Mouse (Mus musculus) stomach, embryonic 16.5 days (tissue): Measurements from ENCODE around the gene Fars2. TPM values are rescaled to one million over a fixed set of nuclear protein-coding genes. Genes with fewer than 3 reads are reported as not detected.

Source experiments
- ATAC-seq: fragments of 200-750 bp; cut with Nextera tagmentation; 2 replicates; pipeline ENCODE4 v1.8.0; 2017; ENCODE audit warnings: moderate number of reproducible peaks, moderate TSS enrichment; ENCODE audit not compliant: insufficient read depth, low FRiP score
- H3K27ac ChIP-seq: fragments of 300-500 bp; sonication (generic); 2 replicates; pipeline ENCODE4 v1.5.1; 2014; ENCODE audit warnings: low read length
- H3K27me3 ChIP-seq: fragments of 300-500 bp; sonication (generic); 2 replicates; pipeline ENCODE4 v1.6.1; 2014; ENCODE audit warnings: low read length, control low read depth, mixed read lengths; ENCODE audit not compliant: control insufficient read depth, insufficient read depth
- H3K36me3 ChIP-seq: fragments of 300-500 bp; sonication (generic); 2 replicates; pipeline ENCODE4 v1.6.1; 2014; ENCODE audit warnings: low read length; ENCODE audit not compliant: control insufficient read depth, insufficient read depth
- H3K4me1 ChIP-seq: fragments of 300-500 bp; sonication (generic); 2 replicates; pipeline ENCODE4 v1.6.1; 2014; ENCODE audit warnings: low read length, control low read depth, mixed read lengths; ENCODE audit not compliant: control insufficient read depth, insufficient read depth
- H3K4me2 ChIP-seq: fragments of 300-500 bp; sonication (generic); 2 replicates; pipeline ENCODE4 v1.6.1; 2014; ENCODE audit warnings: low read depth, low read length, mixed read lengths
- H3K4me3 ChIP-seq: fragments of 300-500 bp; sonication (generic); replicated peaks from 2 replicates; pipeline ENCODE4 v1.5.1; 2014; ENCODE audit warnings: mild to moderate bottlenecking, low read length
- H3K9ac ChIP-seq: fragments of 300-500 bp; sonication (generic); 2 replicates; pipeline ENCODE4 v1.6.1; 2014; ENCODE audit warnings: low read length
- H3K9me3 ChIP-seq: fragments of 300-500 bp; sonication (generic); replicated peaks from 2 replicates; pipeline ENCODE4 v1.6.1; 2016; ENCODE audit warnings: low read length, control low read depth; ENCODE audit not compliant: control insufficient read depth
- WGBS: fragments of 180-500 bp; shearing (Covaris S2); extraction: QIAGEN DNeasy Blood & Tissue Kit; methylation state at CpG from one replicate; pipeline ENCODE4 v1.1.7; 2014; 5-methylcytosine and 5-hydroxymethylcytosine counted together
- polyA plus RNA-seq: library from polyadenylated mRNA; unstranded; fragments of >200 nt; fragmentation: Nextera tagmentation; extraction: Ambion mirVana; gene quantifications from 2 replicates; pipeline ENCODE4 v1.2.1, GENCODE M21; 2015

The Fars2 gene
- polyA plus RNA-seq, 1 experiment from 2014 or later = 34.6 TPM

- Histone ChIP-seq H3K9ac (no peak overlapping the region), H3K9me3 (no peaks in the 10 kb centered on the region), H3K4me2 (no peak overlapping the region), H3K27ac (no peak overlapping the region), H3K4me1 (no peaks in the 10 kb centered on the region), H3K4me3 (no peak overlapping the region), H3K36me3 (no peaks in the 10 kb centered on the region), H3K27me3 (no peaks in the 10 kb centered on the region)
- no peak for ATAC-seq
- 81% methylated on average over 1 of the region's 1 CpGs for WGBS
Observed at GRCm38 (mm10) chr13:36221897-36222296, 104.7 kb downstream of the Fars2 start.

- Histone ChIP-seq H3K9ac (no peak overlapping the region), H3K4me2 (no peak overlapping the region), H3K9me3 (no peaks in the 10 kb centered on the region), H3K36me3 (no peaks in the 10 kb centered on the region), H3K4me1 (no peaks in the 10 kb centered on the region), H3K27me3 (no peaks in the 10 kb centered on the region), H3K4me3 (no peak overlapping the region), H3K27ac (no peak overlapping the region)
- no peak for ATAC-seq
Observed at GRCm38 (mm10) chr13:36222721-36223120, 105.5 kb downstream of the Fars2 start.

- ATAC-seq = no peak
- WGBS = 57% methylated on average over 2 of the region's 2 CpGs
- Histone ChIP-seq H3K9me3 (no peaks in the 10 kb centered on the region), H3K4me1 (no peaks in the 10 kb centered on the region), H3K9ac (no peak overlapping the region), H3K27me3 (no peaks in the 10 kb centered on the region), H3K4me2 (no peak overlapping the region), H3K4me3 (no peak overlapping the region), H3K27ac (no peak overlapping the region), H3K36me3 (no peaks in the 10 kb centered on the region)
Observed at GRCm38 (mm10) chr13:36224431-36224830, 107.2 kb downstream of the Fars2 start.

GRCm38 (mm10) chr13:36242261-36242660, 125.0 kb downstream of the Fars2 start:
- Histone ChIP-seq H3K9me3 (no peaks in the 10 kb centered on the region), H3K27me3 (no peaks in the 10 kb centered on the region)
- 61% methylated on average over 1 of the region's 1 CpGs for WGBS

GRCm38 (mm10) chr13:36253936-36254335, 136.7 kb downstream of the Fars2 start:
- no peak overlapping the region for H3K9ac ChIP-seq
- WGBS = 66% methylated on average over 3 of the region's 3 CpGs

More at GRCm38 (mm10) chr13:36242261-36242660, 125.0 kb downstream of the Fars2 start:
- Histone ChIP-seq H3K4me3 (no peak overlapping the region), H3K27ac (no peak overlapping the region), H3K36me3 (no peaks in the 10 kb centered on the region), H3K9ac (no peak overlapping the region), H3K4me2 (no peak overlapping the region), H3K4me1 (no peaks in the 10 kb centered on the region)
- ATAC-seq = no peak

GRCm38 (mm10) chr13:36257213-36257612, 140.0 kb downstream of the Fars2 start:
- H3K36me3 ChIP-seq = no peaks in the 10 kb centered on the region
- no peaks in the 10 kb centered on the region for H3K27me3 ChIP-seq
- no peaks in the 10 kb centered on the region for H3K4me1 ChIP-seq
- 77% methylated on average over 5 of the region's 5 CpGs for WGBS
- H3K9me3 ChIP-seq = 0 out of 2 replicates have a peak, but pooled peaks cover 7% of the 10 kb centered on the region
- H3K9ac ChIP-seq = no peak overlapping the region
- no peak for ATAC-seq
- H3K4me3 ChIP-seq = no peak overlapping the region
- H3K4me2 ChIP-seq = no peak overlapping the region
- no peak overlapping the region for H3K27ac ChIP-seq

More at GRCm38 (mm10) chr13:36253936-36254335, 136.7 kb downstream of the Fars2 start:
- Histone ChIP-seq H3K4me3 (no peak overlapping the region), H3K4me2 (no peak overlapping the region), H3K27me3 (no peaks in the 10 kb centered on the region), H3K4me1 (no peaks in the 10 kb centered on the region), H3K27ac (no peak overlapping the region), H3K36me3 (no peaks in the 10 kb centered on the region), H3K9me3 (no peaks in the 10 kb centered on the region)
- ATAC-seq = no peak

- Histone ChIP-seq H3K9ac (no peak overlapping the region), H3K36me3 (no peaks in the 10 kb centered on the region), H3K4me3 (no peak overlapping the region), H3K27ac (no peak overlapping the region), H3K27me3 (no peaks in the 10 kb centered on the region), H3K4me2 (no peak overlapping the region), H3K4me1 (no peaks in the 10 kb centered on the region), H3K9me3 (0 out of 2 replicates have a peak, but pooled peaks cover 7% of the 10 kb centered on the region)
- WGBS = 90% methylated on average over 1 of the region's 1 CpGs
- no peak for ATAC-seq
Observed at GRCm38 (mm10) chr13:36259754-36260153, 142.5 kb downstream of the Fars2 start.

GRCm38 (mm10) chr13:36261299-36261698, 144.1 kb downstream of the Fars2 start:
- Histone ChIP-seq H3K9me3 (0 out of 2 replicates have a peak, but pooled peaks cover 7% of the 10 kb centered on the region), H3K4me1 (no peaks in the 10 kb centered on the region), H3K27me3 (no peaks in the 10 kb centered on the region), H3K9ac (no peak overlapping the region), H3K36me3 (no peaks in the 10 kb centered on the region), H3K4me3 (no peak overlapping the region), H3K4me2 (no peak overlapping the region), H3K27ac (no peak overlapping the region)
- WGBS = 78% methylated on average over 2 of the region's 2 CpGs
- no peak for ATAC-seq

GRCm38 (mm10) chr13:36263240-36264095, 146.3 kb downstream of the Fars2 start:
- H3K27ac ChIP-seq = no peak overlapping the region
- H3K27me3 ChIP-seq = no peaks in the 10 kb centered on the region
- no peaks in the 10 kb centered on the region for H3K36me3 ChIP-seq
- no peak for ATAC-seq
- no peak overlapping the region for H3K9ac ChIP-seq
- H3K9me3 ChIP-seq = 0 out of 2 replicates have a peak, but pooled peaks cover 7% of the 10 kb centered on the region
- 64% methylated on average over 5 of the region's 5 CpGs for WGBS
- no peaks in the 10 kb centered on the region for H3K4me1 ChIP-seq
- no peak overlapping the region for H3K4me3 ChIP-seq
- no peak overlapping the region for H3K4me2 ChIP-seq
